Mouse (Mus musculus) urinary bladder, postnatal 14 days (tissue): ENCODE measurements around the gene Uox.
A peak's percentile ranks its signal among the peaks of the same experiment; 100 is the strongest.

Source experiments
- DNase-seq: peaks from one replicate; pipeline ENCODE4 v3.0.0; 2021; ENCODE audit warnings: low spot score

Gene Uox

GRCm38 (mm10) chr3:146583908-146584307 is 13.7 kb downstream of the Uox start:
- DNase-seq = no peak

GRCm38 (mm10) chr3:146586616-146587015 is 16.4 kb downstream of the Uox start:
- DNase-seq = no peak

DNA sequence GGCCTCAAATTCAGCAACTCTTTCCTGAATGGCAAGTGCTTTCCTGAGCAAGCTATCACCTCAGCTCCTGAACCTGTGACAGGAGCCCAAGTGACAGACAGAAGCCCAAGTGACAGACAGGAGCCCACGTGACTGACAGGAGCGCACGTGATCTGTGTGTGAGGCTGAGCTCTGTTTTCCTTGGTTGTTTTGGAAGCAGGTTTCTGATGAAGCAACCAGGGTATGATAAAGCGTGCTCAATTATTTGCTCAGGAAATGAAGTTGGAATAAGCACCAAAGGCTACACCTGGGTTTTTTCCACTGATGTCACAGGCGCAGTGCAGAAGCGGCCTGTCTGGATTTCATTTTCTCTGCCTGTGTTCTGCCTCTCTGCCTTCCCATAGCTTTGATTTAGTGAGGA is 19.3 kb downstream of the Uox start:
- no peak for DNase-seq

GRCm38 (mm10) chr3:146591159-146591558 is 20.9 kb downstream of the Uox start:
- no peak for DNase-seq

- DNase-seq = no peak
Observed at GRCm38 (mm10) chr3:146591601-146592000, 21.4 kb downstream of the Uox start.

- DNase-seq = no peak
Observed at GRCm38 (mm10) chr3:146595440-146595839, 25.2 kb downstream of the Uox start.

DNA sequence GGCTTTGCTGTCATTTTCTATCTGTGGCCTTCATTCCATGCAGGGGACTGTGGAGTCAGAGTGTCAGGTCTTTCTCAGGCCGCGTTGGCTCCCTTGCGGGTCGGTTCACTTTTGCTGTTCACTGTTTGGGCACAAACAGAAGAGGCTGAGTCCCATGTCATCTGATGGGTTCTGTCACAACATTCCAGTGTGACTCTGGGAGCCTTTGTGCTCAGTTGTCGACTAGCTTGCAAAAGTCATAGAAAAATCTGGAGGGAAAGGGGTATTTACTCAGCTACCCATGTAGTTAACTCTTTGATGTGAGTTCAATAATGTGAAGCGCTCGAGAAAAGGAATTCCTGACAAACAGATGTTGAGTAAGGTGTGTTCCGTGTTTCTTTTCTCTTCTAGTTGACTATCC is 26.2 kb downstream of the Uox start:
- no peak for DNase-seq

- DNase-seq = no peak
Observed at GRCm38 (mm10) chr3:146596864-146597263, 26.6 kb downstream of the Uox start.

DNA sequence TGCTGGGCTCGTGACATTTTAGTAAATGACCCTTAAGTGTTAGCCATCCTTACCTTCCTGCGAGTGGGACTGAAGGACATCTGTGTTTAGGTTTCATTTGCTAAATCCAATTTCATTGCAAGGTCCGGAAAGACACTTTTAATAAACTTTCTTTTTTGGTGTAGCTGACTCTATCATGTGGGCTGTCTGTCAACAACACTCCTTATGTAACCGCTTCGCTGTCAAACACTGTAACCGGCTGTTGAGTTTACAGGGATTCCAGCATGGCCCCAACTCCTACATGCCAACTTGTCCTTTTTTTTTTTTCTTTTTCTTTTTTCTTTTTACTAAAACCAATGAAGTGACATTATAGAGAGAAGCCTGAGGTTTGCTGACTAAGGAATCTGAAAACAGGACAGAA is 28.2 kb downstream of the Uox start:
- no peak for DNase-seq

DNA sequence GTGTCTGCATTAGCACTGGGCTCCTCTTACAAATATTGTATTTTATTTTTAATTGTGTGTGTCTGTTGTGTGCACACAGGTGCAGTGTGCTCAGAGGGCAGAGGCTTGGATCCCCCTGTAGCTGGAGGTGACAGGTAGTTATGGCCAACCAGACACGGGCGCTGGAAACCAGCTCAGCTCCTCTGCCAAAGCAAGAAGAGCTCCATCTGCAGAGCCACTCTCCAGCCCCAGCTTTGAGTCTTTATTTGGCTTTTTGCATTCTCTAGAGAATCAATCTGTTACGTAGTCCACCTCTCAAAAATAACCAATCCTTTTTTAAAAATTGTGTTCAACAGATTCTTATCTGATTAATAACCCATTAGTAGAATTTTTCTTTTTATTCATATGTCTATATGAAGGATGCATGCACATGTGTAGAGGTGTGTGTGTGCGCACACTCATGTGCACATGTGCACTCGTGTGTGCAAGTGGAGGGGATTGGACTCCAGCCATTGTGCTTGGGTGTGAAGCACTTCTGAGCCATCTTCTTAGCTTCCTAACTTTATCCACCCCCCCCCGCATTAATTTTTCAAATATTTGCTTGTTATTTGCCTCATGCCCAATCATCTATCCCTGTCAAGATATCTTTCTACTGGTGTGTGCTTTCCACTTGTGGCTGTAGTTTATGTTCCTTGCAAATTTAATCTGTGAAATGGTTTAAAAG is 29.1 kb downstream of the Uox start:
- DNase-seq = no peak

DNA sequence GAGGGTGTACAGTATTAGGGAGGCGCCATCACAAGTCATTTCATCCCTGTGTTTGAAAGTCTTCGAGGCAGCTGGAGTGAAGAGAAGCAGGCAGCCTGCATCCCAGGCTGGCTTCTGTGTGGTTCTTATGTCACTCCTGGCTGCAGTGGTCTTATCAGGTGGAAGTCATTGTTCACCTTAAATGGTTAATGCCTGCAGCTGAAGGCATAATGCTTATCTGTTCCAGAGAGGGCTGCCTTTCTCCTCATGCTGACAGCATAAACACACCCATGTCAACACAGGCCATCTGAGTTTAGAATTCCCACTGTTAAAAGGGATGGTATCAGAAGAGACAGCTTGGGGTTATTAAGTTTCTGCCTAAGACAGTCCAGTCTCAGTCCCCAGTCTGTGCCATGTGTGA is 31.0 kb downstream of the Uox start:
- no peak for DNase-seq

DNA sequence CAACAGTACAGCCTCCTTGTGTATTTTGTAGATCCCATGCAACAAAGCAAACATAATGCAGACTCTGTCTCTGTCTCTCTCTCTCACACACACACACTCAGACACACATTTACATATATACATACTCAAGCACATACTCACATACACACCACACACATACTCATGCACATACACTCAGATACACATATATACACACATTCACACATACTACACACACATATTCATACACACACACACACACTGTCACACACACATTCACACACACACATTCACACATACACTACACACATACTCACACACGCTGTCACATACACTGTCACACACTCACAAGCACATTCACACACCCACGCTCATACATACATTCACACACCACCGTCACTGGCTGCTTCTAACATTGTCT is 32.3 kb downstream of the Uox start:
- no peak for DNase-seq

DNA sequence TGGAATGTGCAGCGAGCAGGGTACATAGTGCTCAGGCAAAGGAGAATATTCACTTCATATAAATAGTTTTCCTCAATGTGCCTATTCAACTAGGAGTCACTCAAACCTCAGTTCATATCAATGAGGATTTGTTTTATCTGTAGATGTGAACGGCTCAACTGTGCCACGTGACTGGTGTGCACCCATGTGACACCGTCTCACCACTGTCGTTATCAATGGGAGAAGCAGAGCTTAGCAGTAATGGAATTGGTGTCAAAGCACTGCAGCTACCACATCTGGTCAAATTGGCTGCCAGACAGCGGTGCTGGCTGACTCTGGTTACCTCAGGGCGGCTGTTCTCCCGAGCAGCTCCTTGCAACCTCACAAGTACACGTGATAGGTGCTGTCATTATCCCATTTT is 34.4 kb downstream of the Uox start:
- no peak for DNase-seq

DNA sequence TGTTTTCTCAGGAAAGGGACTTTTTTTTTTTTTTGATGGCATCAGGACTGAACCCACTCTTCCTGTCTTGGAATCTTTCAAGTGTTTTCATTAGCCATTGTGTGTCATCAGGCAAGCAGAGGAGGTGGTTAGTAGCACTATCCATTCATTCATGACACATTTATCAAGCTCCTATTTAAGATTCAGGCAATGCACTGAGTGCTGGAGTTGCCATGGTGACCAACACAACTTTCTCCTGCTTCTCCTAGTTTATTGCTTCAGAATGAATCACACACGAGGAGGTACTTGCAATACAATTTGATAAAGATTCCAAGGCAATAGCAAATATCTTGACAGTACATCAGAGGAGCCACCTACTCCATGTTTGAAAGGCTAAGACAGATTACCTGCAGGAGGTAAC is 37.1 kb downstream of the Uox start:
- DNase-seq = no peak

DNA sequence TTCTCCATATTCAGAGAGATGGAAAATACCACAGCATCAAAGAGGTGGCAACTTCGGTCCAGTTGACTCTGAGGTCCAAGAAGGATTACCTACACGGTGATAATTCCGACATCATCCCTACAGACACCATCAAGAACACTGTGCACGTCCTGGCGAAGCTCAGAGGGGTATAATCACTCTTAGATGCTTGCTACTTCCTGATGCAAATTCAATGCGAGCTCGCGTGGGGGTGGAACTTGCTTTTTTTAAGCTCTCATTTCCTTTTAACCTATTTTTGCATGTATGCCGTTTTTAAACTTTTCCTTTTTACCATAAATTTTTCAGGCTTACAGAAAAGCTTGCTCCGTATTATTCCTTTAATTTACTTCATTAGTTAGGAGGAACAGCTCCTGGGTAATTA is 40.1 kb downstream of the Uox start:
- no peak for DNase-seq

GRCm38 (mm10) chr3:146611261-146611660 is 41.0 kb downstream of the Uox start:
- DNase-seq = no peak

GRCm38 (mm10) chr3:146611821-146612220 is 41.6 kb downstream of the Uox start:
- DNase-seq = no peak

GRCm38 (mm10) chr3:146615496-146615895 is 45.3 kb downstream of the Uox start, which contains the start of gene Dnase2b:
TSS of gene Dnase2b (minus strand) at chr3:146615596.
- no peak for DNase-seq

GRCm38 (mm10) chr3:146616533-146617283 is 46.5 kb downstream of the Uox start:
- DNase-seq = peak; percentile 7

DNA sequence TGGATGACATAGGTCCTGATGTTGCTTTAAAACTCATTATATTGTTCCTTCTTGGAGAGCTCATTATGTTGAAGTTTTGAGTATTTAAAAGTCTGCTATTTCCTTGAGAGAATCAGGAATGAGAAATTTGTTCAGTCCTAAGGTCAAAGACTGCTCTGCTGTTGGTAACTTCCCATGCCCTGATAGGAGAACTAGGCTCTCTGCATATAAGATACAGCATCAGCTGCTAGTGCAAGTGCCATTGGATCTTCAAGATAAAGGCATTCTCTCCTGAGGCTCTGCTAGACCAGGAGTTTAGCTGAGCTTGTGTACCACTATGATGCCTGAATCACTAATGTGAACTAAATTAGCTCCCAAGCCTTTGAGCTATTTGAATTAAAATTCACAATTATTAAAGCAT is 47.7 kb downstream of the Uox start:
- DNase-seq = no peak

- no peak for DNase-seq
Observed at GRCm38 (mm10) chr3:146618357-146618756, 48.1 kb downstream of the Uox start.

DNA sequence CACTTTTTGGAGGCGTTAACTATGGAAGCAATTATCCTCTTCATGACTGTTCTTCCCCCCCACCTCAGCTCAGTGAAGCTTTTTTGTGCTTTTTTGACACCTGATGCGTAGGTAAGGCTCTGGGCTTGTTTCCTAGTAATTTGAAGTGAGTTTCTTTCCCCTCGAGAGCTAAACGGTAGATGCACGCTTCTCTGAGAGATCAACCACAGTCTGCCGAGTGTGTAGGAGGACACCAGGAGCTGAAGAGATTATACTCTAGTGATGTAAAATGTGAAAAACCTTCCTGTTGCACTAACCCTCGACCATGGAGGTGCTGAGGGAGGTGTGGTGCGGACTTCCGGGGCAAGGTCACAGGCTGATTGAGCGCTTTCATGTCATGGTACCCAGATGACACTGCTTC is 49.9 kb downstream of the Uox start:
- no peak for DNase-seq

DNA sequence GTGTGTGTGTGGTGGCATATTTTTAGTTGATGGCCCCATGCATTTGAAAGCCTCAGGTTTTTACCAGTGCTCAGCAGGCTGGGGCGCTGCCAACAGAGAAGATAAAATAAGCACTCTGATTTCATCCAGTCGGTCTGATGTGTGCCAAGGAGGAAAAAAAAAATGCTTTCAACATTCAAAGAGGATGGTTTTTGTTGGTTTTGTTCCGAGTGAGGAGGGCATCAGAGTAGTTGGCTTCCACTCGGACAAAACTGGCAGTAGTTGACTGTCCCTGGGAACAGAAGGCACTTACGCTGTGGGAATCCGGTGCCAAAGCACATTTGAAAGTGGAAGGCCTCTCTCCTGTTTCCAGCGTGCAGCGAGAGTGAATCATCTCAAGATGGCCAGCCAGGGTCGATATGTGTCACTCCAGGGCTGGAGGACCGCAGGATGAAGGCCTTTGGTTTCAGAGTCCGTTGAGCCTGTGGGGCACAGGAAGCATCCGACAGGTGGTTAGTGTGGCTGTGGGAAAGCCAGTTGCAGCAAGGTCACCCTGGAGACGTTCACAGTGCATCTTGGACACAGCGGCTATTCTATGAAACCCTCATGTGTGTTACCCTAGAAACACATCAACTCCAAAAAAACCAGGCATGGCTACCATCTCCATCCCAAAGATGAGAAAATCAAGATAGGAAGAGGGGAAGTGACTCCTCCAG is 50.5 kb downstream of the Uox start:
- DNase-seq = peak; percentile 25
